Mouse (Mus musculus): ENCODE measurements around the gene Tmem273.

Tmem273 gene

GRCm38 (mm10) chr14:32856681-32857328 is 71.0 kb downstream of the Tmem273 start, which contains the start of gene Vstm4:
TSS of gene Vstm4 (plus strand) at chr14:32856756.
- no peaks in the 10 kb centered on the region for H3K9me3 ChIP-seq (ENCODE audit: low read length)
- peaks cover 20% of the 10 kb centered on the region for H3K4me1 ChIP-seq (replicated peaks; ENCODE audit: low read depth, low read length)
- no peaks in the 10 kb centered on the region for H3K36me3 ChIP-seq (ENCODE audit: insufficient read depth, low read length)
- H3K4me3 ChIP-seq (replicated peaks; ENCODE audit: low read length) = peak within 1 kb of the TSS; percentile 71
- H3K27me3 ChIP-seq (ENCODE audit: insufficient read depth, low read length) = peaks cover 43% of the 10 kb centered on the region
- TF ChIP-seq POU5F1 (IDR thresholded peaks at IDR 0.05; ENCODE audit: borderline replicate concordance, low read length) (no peak), NANOG (IDR thresholded peaks at IDR 0.05; ENCODE audit: borderline replicate concordance, low read length) (no peak), CTCF (conservative IDR thresholded peaks at IDR 0.05; ENCODE audit: low read length) (no peak)

- Histone ChIP-seq H3K36me3 (ENCODE audit: insufficient read depth, low read length) (no peaks in the 10 kb centered on the region), H3K27me3 (ENCODE audit: insufficient read depth, low read length) (peaks cover 43% of the 10 kb centered on the region), H3K4me1 (replicated peaks; ENCODE audit: low read depth, low read length) (peaks cover 20% of the 10 kb centered on the region), H3K9me3 (ENCODE audit: low read length) (no peaks in the 10 kb centered on the region), H3K4me3 (replicated peaks; ENCODE audit: low read length) (no peak overlapping the region)
- no peak for TF ChIP-seq CTCF (conservative IDR thresholded peaks at IDR 0.05; ENCODE audit: low read length)
- TF ChIP-seq NANOG (IDR thresholded peaks at IDR 0.05; ENCODE audit: borderline replicate concordance, low read length) = no peak
- TF ChIP-seq POU5F1 (IDR thresholded peaks at IDR 0.05; ENCODE audit: borderline replicate concordance, low read length) = no peak
These were observed 72.6 kb downstream of the Tmem273 start for GRCm38 (mm10) chr14:32858361-32858760.

GRCm38 (mm10) chr14:32858941-32859510 is 73.3 kb downstream of the Tmem273 start:
- no peak for TF ChIP-seq NANOG (IDR thresholded peaks at IDR 0.05; ENCODE audit: borderline replicate concordance, low read length)
- TF ChIP-seq CTCF (conservative IDR thresholded peaks at IDR 0.05; ENCODE audit: low read length) = no peak
- no peak for TF ChIP-seq POU5F1 (IDR thresholded peaks at IDR 0.05; ENCODE audit: borderline replicate concordance, low read length)
- H3K4me1 ChIP-seq (replicated peaks; ENCODE audit: low read depth, low read length) = peaks cover 20% of the 10 kb centered on the region
- no peak overlapping the region for H3K4me3 ChIP-seq (replicated peaks; ENCODE audit: low read length)
- H3K36me3 ChIP-seq (ENCODE audit: insufficient read depth, low read length) = no peaks in the 10 kb centered on the region
- no peaks in the 10 kb centered on the region for H3K9me3 ChIP-seq (ENCODE audit: low read length)
- H3K27me3 ChIP-seq (ENCODE audit: insufficient read depth, low read length) = peaks cover 43% of the 10 kb centered on the region

GRCm38 (mm10) chr14:32859831-32860569 is 74.2 kb downstream of the Tmem273 start:
- Histone ChIP-seq H3K36me3 (ENCODE audit: insufficient read depth, low read length) (no peaks in the 10 kb centered on the region), H3K4me1 (replicated peaks; ENCODE audit: low read depth, low read length) (peaks cover 20% of the 10 kb centered on the region), H3K9me3 (ENCODE audit: low read length) (no peaks in the 10 kb centered on the region), H3K4me3 (replicated peaks; ENCODE audit: low read length) (no peak overlapping the region), H3K27me3 (ENCODE audit: insufficient read depth, low read length) (peaks cover 43% of the 10 kb centered on the region)
- no peak for TF ChIP-seq POU5F1 (IDR thresholded peaks at IDR 0.05; ENCODE audit: borderline replicate concordance, low read length)
- TF ChIP-seq NANOG (IDR thresholded peaks at IDR 0.05; ENCODE audit: borderline replicate concordance, low read length) = no peak
- no peak for TF ChIP-seq CTCF (conservative IDR thresholded peaks at IDR 0.05; ENCODE audit: low read length)

GRCm38 (mm10) chr14:32861149-32861581 is 75.4 kb downstream of the Tmem273 start:
- Histone ChIP-seq H3K4me1 (replicated peaks; ENCODE audit: low read depth, low read length) (peaks cover 20% of the 10 kb centered on the region), H3K4me3 (replicated peaks; ENCODE audit: low read length) (no peak overlapping the region), H3K9me3 (ENCODE audit: low read length) (no peaks in the 10 kb centered on the region), H3K36me3 (ENCODE audit: insufficient read depth, low read length) (no peaks in the 10 kb centered on the region), H3K27me3 (ENCODE audit: insufficient read depth, low read length) (peaks cover 34% of the 10 kb centered on the region)
- TF ChIP-seq CTCF (conservative IDR thresholded peaks at IDR 0.05; ENCODE audit: low read length) (no peak), NANOG (IDR thresholded peaks at IDR 0.05; ENCODE audit: borderline replicate concordance, low read length) (no peak), POU5F1 (IDR thresholded peaks at IDR 0.05; ENCODE audit: borderline replicate concordance, low read length) (no peak)

GRCm38 (mm10) chr14:32861656-32862055 is 75.9 kb downstream of the Tmem273 start:
- no peak for TF ChIP-seq NANOG (IDR thresholded peaks at IDR 0.05; ENCODE audit: borderline replicate concordance, low read length)
- TF ChIP-seq POU5F1 (IDR thresholded peaks at IDR 0.05; ENCODE audit: borderline replicate concordance, low read length) = no peak
- no peak for TF ChIP-seq CTCF (conservative IDR thresholded peaks at IDR 0.05; ENCODE audit: low read length)
- H3K9me3 ChIP-seq (ENCODE audit: low read length) = no peaks in the 10 kb centered on the region

GRCm38 (mm10) chr14:32865331-32865730 is 79.6 kb downstream of the Tmem273 start:
- Histone ChIP-seq H3K4me3 (replicated peaks; ENCODE audit: low read length) (no peak overlapping the region), H3K36me3 (ENCODE audit: insufficient read depth, low read length) (no peaks in the 10 kb centered on the region), H3K9me3 (ENCODE audit: low read length) (no peaks in the 10 kb centered on the region), H3K27me3 (ENCODE audit: insufficient read depth, low read length) (no peaks in the 10 kb centered on the region), H3K4me1 (replicated peaks; ENCODE audit: low read depth, low read length) (0 out of 2 replicates have a peak, but pooled peaks cover 3% of the 10 kb centered on the region)
- TF ChIP-seq POU5F1 (IDR thresholded peaks at IDR 0.05; ENCODE audit: borderline replicate concordance, low read length) (no peak), CTCF (conservative IDR thresholded peaks at IDR 0.05; ENCODE audit: low read length) (no peak), NANOG (IDR thresholded peaks at IDR 0.05; ENCODE audit: borderline replicate concordance, low read length) (no peak)

More at GRCm38 (mm10) chr14:32861656-32862055, 75.9 kb downstream of the Tmem273 start:
- Histone ChIP-seq H3K4me1 (replicated peaks; ENCODE audit: low read depth, low read length) (peaks cover 16% of the 10 kb centered on the region), H3K27me3 (ENCODE audit: insufficient read depth, low read length) (peaks cover 29% of the 10 kb centered on the region), H3K36me3 (ENCODE audit: insufficient read depth, low read length) (no peaks in the 10 kb centered on the region), H3K4me3 (replicated peaks; ENCODE audit: low read length) (no peak overlapping the region)

All from E14TG2a.4 (cell line).